Mouse (Mus musculus): ENCODE results near the gene Gatd1. TPM values are rescaled to one million over a fixed set of nuclear protein-coding genes. Genes with fewer than 3 reads are reported as not detected.

Gatd1 gene
- total and polyA plus RNA-seq, 3 experiments = 21.6 to 35.9 TPM; not detected in 1

- TF ChIP-seq TBP (IDR thresholded peaks at IDR 0.05; ENCODE audit: low read depth, low read length) = peak; percentile 64
These were observed 22.0 kb downstream of the Gatd1 start, which contains the start of gene Taldo1 (continued) for GRCm38 (mm10) chr7:141391625-141392551.

- Histone ChIP-seq H3K79me2 (ENCODE audit: control insufficient read depth, insufficient read depth, low read length, poor library complexity) (peaks cover 20% of the 10 kb centered on the region), H3K27me3 (ENCODE audit: control insufficient read depth in 1 of 2, insufficient read depth in 2 of 2, low read length in 2 of 2) (no peaks in the 10 kb centered on the region), H3K27ac (ENCODE audit: control insufficient read depth, low read depth, low read length) (peak overlapping the region; percentile 94), H3K4me3 (ENCODE audit: control insufficient read depth in 1 of 2, insufficient read depth in 1 of 2, low read depth in 2 of 2, low read length in 2 of 2) (peak overlapping the region; percentile 41 to 51), H3K9me3 (replicated peaks; ENCODE audit: insufficient read depth, low read length) (no peaks in the 10 kb centered on the region), H3K4me1 (ENCODE audit: control insufficient read depth in 1 of 2, insufficient read depth in 2 of 2, low read length in 2 of 2) (peaks cover 15 to 39% of the 10 kb centered on the region in 2 experiments), H3K36me3 (ENCODE audit: control insufficient read depth in 1 of 2, insufficient read depth in 2 of 2, low read length in 2 of 2) (peaks cover 3 to 51% of the 10 kb centered on the region in 2 experiments; a peak in 3 of 4 replicates), H3K9ac (ENCODE audit: control insufficient read depth, low read depth, low read length, poor library complexity, severe bottlenecking) (peak overlapping the region; percentile 70)
- DNase-seq (ENCODE audit: low read depth, low spot score) = peak; percentile 55
- no peak for TF ChIP-seq GABPA (IDR thresholded peaks at IDR 0.05; ENCODE audit: low read depth, low read length)
- peak; percentile 51 for TF ChIP-seq CHD1 (IDR thresholded peaks at IDR 0.05; ENCODE audit: low read depth, low read length)
- no peak for TF ChIP-seq E2F4 (IDR thresholded peaks at IDR 0.05; ENCODE audit: borderline replicate concordance, low read depth, low read length)
- TF ChIP-seq MXI1 (IDR thresholded peaks at IDR 0.05; ENCODE audit: low read depth, low read length) = peak; percentile 2; the same call in 1 of the 2 replicates
- no peak for TF ChIP-seq MAFK (IDR thresholded peaks at IDR 0.05; ENCODE audit: borderline replicate concordance, low read depth, low read length)
- TF ChIP-seq ZNF384 (IDR thresholded peaks at IDR 0.05; ENCODE audit: low read depth, low read length) = peak; percentile 86
- TF ChIP-seq RAD21 (IDR thresholded peaks at IDR 0.05; ENCODE audit: low read depth, low read length) = no peak
- TF ChIP-seq MYB (IDR thresholded peaks at IDR 0.05; ENCODE audit: low read depth, low read length) = peak; percentile 60; the same call in 1 of the 2 replicates
- TF ChIP-seq CHD2 (IDR thresholded peaks at IDR 0.05; ENCODE audit: low read length) = no peak
- 0 out of 2 replicates have a peak, but pooled peaks have one; percentile 2 for TF ChIP-seq TCF12 (IDR thresholded peaks at IDR 0.05; ENCODE audit: low read depth, low read length)
- TF ChIP-seq POLR2A (IDR thresholded peaks at IDR 0.05; ENCODE audit: control insufficient read depth in 1 of 2, insufficient read depth in 1 of 2, low read depth in 1 of 2, low read length in 2 of 2, poor library complexity in 1 of 2) = peak; percentile 19 to 46; a peak in 2 of 4 replicates
- TF ChIP-seq SMC3 (IDR thresholded peaks at IDR 0.05; ENCODE audit: low read depth, low read length) = no peak
- TF ChIP-seq TBP (IDR thresholded peaks at IDR 0.05; ENCODE audit: low read depth, low read length) = peak; percentile 35
- peak; percentile 25 to 72; a peak in 3 of 4 replicates for TF ChIP-seq EP300 (IDR thresholded peaks at IDR 0.05; ENCODE audit: low read depth in 1 of 2, low read length in 2 of 2)
- peak; percentile 44; the same call in 1 of the 2 replicates for TF ChIP-seq GATA1 (IDR thresholded peaks at IDR 0.05; ENCODE audit: low read depth, low read length)
- no peak for TF ChIP-seq HCFC1 (IDR thresholded peaks at IDR 0.05; ENCODE audit: low read depth, low read length)
- 0 out of 2 replicates have a peak, but pooled peaks have one; percentile 40 for TF ChIP-seq RCOR1 (IDR thresholded peaks at IDR 0.05; ENCODE audit: low read depth, low read length)
- TF ChIP-seq NELFE (IDR thresholded peaks at IDR 0.05; ENCODE audit: low read depth, low read length) = peak; percentile 25; the same call in 1 of the 2 replicates
- TF ChIP-seq ZMIZ1 (IDR thresholded peaks at IDR 0.05; ENCODE audit: low read depth, low read length) = peak; percentile 65
- no peak for TF ChIP-seq KAT2A (conservative IDR thresholded peaks at IDR 0.05; ENCODE audit: low read depth, low read length)
- no peak for TF ChIP-seq TAL1 (IDR thresholded peaks at IDR 0.05; ENCODE audit: low read length)
- no peak for TF ChIP-seq ZC3H11A (IDR thresholded peaks at IDR 0.05; ENCODE audit: low read depth, low read length)
- TF ChIP-seq ETS1 (IDR thresholded peaks at IDR 0.05; ENCODE audit: low read depth, low read length) = peak; percentile 50; the same call in 1 of the 2 replicates
- 0 out of 2 replicates have a peak, but pooled peaks have one; percentile 10 for TF ChIP-seq MAZ (IDR thresholded peaks at IDR 0.05; ENCODE audit: low read depth, low read length)
These were observed 23.3 kb downstream of the Gatd1 start for GRCm38 (mm10) chr7:141390326-141391259.
